Mouse (Mus musculus) stomach, embryonic 14.5 days (tissue): ENCODE data around the gene Gltpd2. TPM values are rescaled to one million over a fixed set of nuclear protein-coding genes. Genes with fewer than 3 reads are reported as not detected.
"Not testable (repeated sequence)": the region's sequence is repeated elsewhere in the genome, so short reads cannot be mapped to it uniquely, and the experiment has no call there.

ENCODE experiments used
- ATAC-seq: fragments of 200-750 bp; cut with Nextera tagmentation; 2 replicates; pipeline ENCODE4 v1.8.0; 2017; ENCODE audit warnings: low read depth, moderate TSS enrichment; ENCODE audit not compliant: insufficient number of reproducible peaks, insufficient read depth, low FRiP score
- H3K27ac ChIP-seq: fragments of 300-500 bp; sonication (generic); 2 replicates; pipeline ENCODE4 v1.5.1; 2014; ENCODE audit warnings: mild to moderate bottlenecking, low read length, moderate library complexity, mixed read lengths
- H3K27me3 ChIP-seq: fragments of 300-500 bp; sonication (generic); 2 replicates; pipeline ENCODE4 v1.6.1; 2014; ENCODE audit warnings: low read length, control low read depth, mixed read lengths; ENCODE audit not compliant: control insufficient read depth, insufficient read depth
- H3K36me3 ChIP-seq: fragments of 300-500 bp; sonication (generic); 2 replicates; pipeline ENCODE4 v1.6.1; 2014; ENCODE audit warnings: mild to moderate bottlenecking, control low read depth, low read length, moderate library complexity, mixed read lengths; ENCODE audit not compliant: control insufficient read depth, insufficient read depth
- H3K4me1 ChIP-seq: fragments of 300-500 bp; sonication (generic); 2 replicates; pipeline ENCODE4 v1.6.1; 2014; ENCODE audit warnings: low read length, control low read depth, mixed read lengths; ENCODE audit not compliant: control insufficient read depth, insufficient read depth
- H3K4me2 ChIP-seq: fragments of 300-500 bp; sonication (generic); replicated peaks from 2 replicates; pipeline ENCODE4 v1.6.1; 2014; ENCODE audit warnings: low read depth, low read length, control low read depth
- H3K4me3 ChIP-seq: fragments of 300-500 bp; sonication (generic); 2 replicates; pipeline ENCODE4 v1.5.1; 2014; ENCODE audit warnings: low read depth, low read length, control low read depth
- H3K9ac ChIP-seq: fragments of 300-500 bp; sonication (generic); replicated peaks from 2 replicates; pipeline ENCODE4 v1.6.1; 2014; ENCODE audit warnings: low read depth, mild to moderate bottlenecking, control low read depth, low read length, moderate library complexity, mixed read lengths
- H3K9me3 ChIP-seq: fragments of 300-500 bp; sonication (generic); 2 replicates; pipeline ENCODE4 v1.6.1; 2016; ENCODE audit warnings: low read depth, low read length, control low read depth; ENCODE audit not compliant: control insufficient read depth
- WGBS: fragments of 180-500 bp; shearing (Covaris S2); extraction: QIAGEN DNeasy Blood & Tissue Kit; methylation state at CpG from one replicate; pipeline ENCODE4 v1.1.7; 2014; 5-methylcytosine and 5-hydroxymethylcytosine counted together
- polyA plus RNA-seq: library from polyadenylated mRNA; unstranded; fragments of >200 nt; fragmentation: Nextera tagmentation; extraction: Ambion mirVana; gene quantifications from 2 replicates; pipeline ENCODE4 v1.2.1, GENCODE M21; 2014

The Gltpd2 gene
- polyA plus RNA-seq, 1 experiment from 2014 or later = 0.81 TPM

GRCm38 (mm10) chr11:70524782-70525181 is 5.8 kb downstream of the Gltpd2 start:
- 4% methylated on average over 8 of the region's 8 CpGs for WGBS
- no peak for ATAC-seq

GRCm38 (mm10) chr11:70525184-70525678 is 6.2 kb downstream of the Gltpd2 start, which contains the start of gene Psmb6:
TSS of gene Psmb6 (plus strand) at chr11:70525367.
- under 1% methylated on average over 25 of the region's 26 CpGs for WGBS
- peaks cover 21% of the 10 kb centered on the region for H3K36me3 ChIP-seq

More at GRCm38 (mm10) chr11:70524782-70525181, 5.8 kb downstream of the Gltpd2 start:
- H3K4me3 ChIP-seq = peak overlapping the region; percentile 69
- peaks cover 9% of the 10 kb centered on the region; the same call in 1 of the 2 replicates for H3K4me1 ChIP-seq
- H3K9me3 ChIP-seq = no peaks in the 10 kb centered on the region
- H3K27ac ChIP-seq = no peak overlapping the region
- peaks cover 21% of the 10 kb centered on the region for H3K36me3 ChIP-seq
- no peak overlapping the region for H3K9ac ChIP-seq
- H3K4me2 ChIP-seq = peak overlapping the region; percentile 43
- no peaks in the 10 kb centered on the region for H3K27me3 ChIP-seq

GRCm38 (mm10) chr11:70525726-70526125 is 6.7 kb downstream of the Gltpd2 start:
- Histone ChIP-seq H3K4me2 (peak overlapping the region; percentile 79), H3K36me3 (peaks cover 21% of the 10 kb centered on the region), H3K9me3 (no peaks in the 10 kb centered on the region), H3K27me3 (no peaks in the 10 kb centered on the region), H3K4me3 (peak overlapping the region; percentile 69), H3K27ac (peak overlapping the region; percentile 11; the same call in 1 of the 2 replicates), H3K4me1 (peaks cover 6% of the 10 kb centered on the region; the same call in 1 of the 2 replicates), H3K9ac (peak overlapping the region; percentile 63)
- peak; percentile 40; the same call in 1 of the 2 replicates for ATAC-seq
- WGBS = 2% methylated on average over 12 of the region's 12 CpGs

More at GRCm38 (mm10) chr11:70525184-70525678, 6.2 kb downstream of the Gltpd2 start, which contains the start of gene Psmb6:
- Histone ChIP-seq H3K4me1 (peaks cover 6% of the 10 kb centered on the region; the same call in 1 of the 2 replicates), H3K27me3 (no peaks in the 10 kb centered on the region), H3K9me3 (no peaks in the 10 kb centered on the region), H3K9ac (peak within 1 kb of the TSS; percentile 63), H3K27ac (peak within 1 kb of the TSS; percentile 11; the same call in 1 of the 2 replicates), H3K4me2 (peak within 1 kb of the TSS; percentile 79), H3K4me3 (peak within 1 kb of the TSS; percentile 69)
- ATAC-seq = peak; percentile 90

- 88% methylated on average over 12 of the region's 12 CpGs for WGBS
- Histone ChIP-seq H3K36me3 (peaks cover 21% of the 10 kb centered on the region), H3K4me1 (peaks cover 6% of the 10 kb centered on the region; the same call in 1 of the 2 replicates), H3K9ac (peak overlapping the region; percentile 63; the same call in 1 of the 2 replicates), H3K27me3 (no peaks in the 10 kb centered on the region), H3K4me2 (peak overlapping the region; percentile 79), H3K4me3 (peak overlapping the region; percentile 69), H3K9me3 (no peaks in the 10 kb centered on the region), H3K27ac (no peak overlapping the region)
- no peak for ATAC-seq
Observed at GRCm38 (mm10) chr11:70526211-70526610, 7.2 kb downstream of the Gltpd2 start.

- H3K4me2 ChIP-seq = no peak overlapping the region
- no peak for ATAC-seq
- no peak overlapping the region for H3K27ac ChIP-seq
- peaks cover 6% of the 10 kb centered on the region; the same call in 1 of the 2 replicates for H3K4me1 ChIP-seq
- peaks cover 21% of the 10 kb centered on the region for H3K36me3 ChIP-seq
- H3K9me3 ChIP-seq = no peaks in the 10 kb centered on the region
- H3K4me3 ChIP-seq = no peak overlapping the region
- no peaks in the 10 kb centered on the region for H3K27me3 ChIP-seq
- WGBS = 85% methylated on average over 7 of the region's 7 CpGs
- no peak overlapping the region for H3K9ac ChIP-seq
Observed at GRCm38 (mm10) chr11:70528610-70529009, 9.6 kb downstream of the Gltpd2 start.

GRCm38 (mm10) chr11:70531065-70531464 is 12.1 kb downstream of the Gltpd2 start:
- peaks cover 21% of the 10 kb centered on the region for H3K36me3 ChIP-seq
- H3K27me3 ChIP-seq, H3K4me1 ChIP-seq, ATAC-seq, H3K4me2 ChIP-seq, H3K27ac ChIP-seq, H3K9me3 ChIP-seq, H3K9ac ChIP-seq, H3K4me3 ChIP-seq: not testable (repeated sequence)
- WGBS = 71% methylated on average over 2 of the region's 2 CpGs

GRCm38 (mm10) chr11:70532839-70533238 is 13.8 kb downstream of the Gltpd2 start, which contains the start of gene Gm40193:
TSS of gene Gm40193 (minus strand) at chr11:70532939.
- no peak within 1 kb of the TSS for H3K27ac ChIP-seq
- H3K9me3 ChIP-seq = no peaks in the 10 kb centered on the region
- H3K4me3 ChIP-seq = no peak within 1 kb of the TSS
- H3K4me1 ChIP-seq = no peaks in the 10 kb centered on the region
- H3K9ac ChIP-seq = no peak within 1 kb of the TSS
- ATAC-seq = no peak
- 78% methylated on average over 6 of the region's 6 CpGs for WGBS
- H3K27me3 ChIP-seq = no peaks in the 10 kb centered on the region
- H3K36me3 ChIP-seq = peaks cover 5% of the 10 kb centered on the region
- H3K4me2 ChIP-seq = no peak within 1 kb of the TSS

GRCm38 (mm10) chr11:70539423-70539822 is 20.4 kb downstream of the Gltpd2 start:
- Histone ChIP-seq H3K36me3 (no peaks in the 10 kb centered on the region), H3K9me3 (no peaks in the 10 kb centered on the region), H3K9ac (peak overlapping the region; percentile 61), H3K27ac (peak overlapping the region; percentile 27; the same call in 1 of the 2 replicates), H3K27me3 (no peaks in the 10 kb centered on the region), H3K4me1 (peaks cover 3% of the 10 kb centered on the region; the same call in 1 of the 2 replicates), H3K4me3 (peak overlapping the region; percentile 58), H3K4me2 (peak overlapping the region; percentile 67)
- ATAC-seq = no peak
- WGBS = 15% methylated on average over 9 of the region's 9 CpGs
